ENCODE assay signal across 8 mouse cellular contexts in genomic region chr8:110687726-110688125, GRCm38 (mm10). TPM values are rescaled to one million over a fixed set of nuclear protein-coding genes. Genes with fewer than 3 reads are reported as not detected.
A peak's percentile ranks its signal among the peaks of the same experiment; 100 is the strongest.
DNase-seq lines count a peak whose midpoint lies in the region; ATAC-seq and TF ChIP-seq lines count a peak whose summit lies in the region.

No protein-coding gene starts in this region.

- ATAC-seq in megakaryocyte, adult 5-6 weeks (ENCODE audit: poor library complexity, severe bottlenecking): no peak
- ATAC-seq in heart, embryonic 15.5 days (replicated peaks; ENCODE audit: insufficient number of reproducible peaks, insufficient read depth, low FRiP score, low read depth): peak; percentile 69

- H3K27me3 ChIP-seq in megakaryocyte, embryonic 14.5 days (replicated peaks): no peaks in the 10 kb centered on the region
- no peaks in the 10 kb centered on the region for H3K27me3 ChIP-seq in heart, embryonic 15.5 days

- 37% methylated on average over 5 of the region's 5 CpGs for WGBS in heart, embryonic 15.5 days

- intact Hi-C loops in left cerebral cortex, adult 2 months (cut with DNase I): no loop called here

- no peak for TF ChIP-seq CTCF in left cerebral cortex, adult 2 months (IDR thresholded peaks at IDR 0.05)

- no peak overlapping the region for H3K9ac ChIP-seq in heart, embryonic 15.5 days

- peaks cover 79% of the 10 kb centered on the region for H3K36me3 ChIP-seq in megakaryocyte, embryonic 14.5 days (replicated peaks; ENCODE audit: low read length)
- H3K36me3 ChIP-seq in heart, embryonic 15.5 days: peaks cover 2% of the 10 kb centered on the region; the same call in 1 of the 2 replicates

- DNase-seq in adrenal gland, adult 2 months: peak; percentile 61
- DNase-seq in adrenal gland, adult 8-10 months: no peak
- peak; percentile 38 to 48 for DNase-seq in left cerebral cortex, adult 2 months (ENCODE audit: extremely low spot score in 1 of 2, low spot score in 2 of 2)
- peak; percentile 69 for DNase-seq in skeletal muscle tissue, adult 2 months (ENCODE audit: low read depth, low spot score)
- no peak for DNase-seq in embryo, embryonic 10 days (ENCODE audit: low spot score)

- H3K4me3 ChIP-seq in megakaryocyte, embryonic 14.5 days (replicated peaks): peak overlapping the region; percentile 42
- H3K4me3 ChIP-seq in heart, embryonic 15.5 days: no peak overlapping the region
- H3K4me3 ChIP-seq in left cerebral cortex, adult 2 months: no peak overlapping the region

- H3K4me2 ChIP-seq in heart, embryonic 15.5 days: no peak overlapping the region

- peaks cover 93% of the 10 kb centered on the region for H3K4me1 ChIP-seq in megakaryocyte, embryonic 14.5 days
- H3K4me1 ChIP-seq in heart, embryonic 15.5 days (replicated peaks): peaks cover 25% of the 10 kb centered on the region

- H3K9me3 ChIP-seq in megakaryocyte, embryonic 14.5 days: no peaks in the 10 kb centered on the region
- H3K9me3 ChIP-seq in heart, embryonic 15.5 days (replicated peaks): no peaks in the 10 kb centered on the region

- peak overlapping the region; percentile 79 for H3K27ac ChIP-seq in heart, embryonic 15.5 days
- no peak overlapping the region for H3K27ac ChIP-seq in left cerebral cortex, adult 2 months

RNA-seq across cellular contexts. Expression of gene Mtss1l, which starts 33.5 kb away (rescaled TPM):
- total RNA-seq in adrenal gland, adult 2 months (2021): 10 to 100 TPM; 20.2 to 20.6 TPM
- 64.0 and 71.3 TPM in 2 replicates for polyA plus RNA-seq in adrenal gland, adult 2 months (2012; rRNA removed)
- 10 to 100 TPM; 19.5 to 28.8 (median 25.1) TPM for total RNA-seq in adrenal gland, adult 8-10 months (2022)
- 149 and 562 TPM in 2 replicates for polyA plus RNA-seq in megakaryocyte, embryonic 14.5 days (2012; ENCODE audit: insufficient read depth, low replicate concordance)
- 0.80 and 0.85 TPM in 2 replicates for total RNA-seq in megakaryocyte, adult 5-6 weeks (2015)
- 0.04 and 0.41 TPM in 2 replicates for total RNA-seq in megakaryocyte, adult 5-6 weeks (2017)
- polyA plus RNA-seq in heart, embryonic 15.5 days (2015; fragmentation: Nextera tagmentation; extraction: Ambion mirVana): 10.1 and 15.7 TPM in 2 replicates
- 100 to 1,000 TPM; 207 to 234 TPM for total RNA-seq in left cerebral cortex, adult 2 months (2021)

Comparison
In these comparisons a context has a peak if more than half of its experiments do, and no peak if none do; other contexts are left out.
1. DNase-seq: peak in adrenal gland, adult 2 months (single experiment), left cerebral cortex, adult 2 months (2 of 2) and skeletal muscle tissue, adult 2 months (single experiment); none in adrenal gland, adult 8-10 months (single experiment) and embryo, embryonic 10 days (single experiment).
2. RNA of gene Mtss1l, which starts 33.5 kb away (total RNA-seq): 207 to 234 TPM in left cerebral cortex, adult 2 months, 19.5 to 28.8 TPM in adrenal gland, adult 8-10 months and 20.2 to 20.6 TPM in adrenal gland, adult 2 months; 0.04 to 0.85 TPM in megakaryocyte, adult 5-6 weeks; every median in the first group is over 10 times any median in the second.